Mouse (Mus musculus): ENCODE results near the gene Ccdc151.

Ccdc151 gene

GRCm38 (mm10) chr9:22002194-22003162, at the start of gene Ccdc151, which contains the start of gene Prkcsh:
Gene Ccdc151 (minus strand): TSS chr9:22002634.
Gene Prkcsh (plus strand): TSS chr9:22002806.
- peak; percentile 99 for DNase-seq

- DNase-seq: no peak
Measured at GRCm38 (mm10) chr9:22051958-22052254, 49.5 kb upstream of the Ccdc151 start, which contains the start of gene Elavl3. Gene Elavl3 (minus strand): TSS chr9:22052023.

- no peak for DNase-seq
Measured at GRCm38 (mm10) chr9:22051161-22051957, 48.9 kb upstream of the Ccdc151 start.

- DNase-seq: peak; percentile 88
Measured at GRCm38 (mm10) chr9:22050351-22050889, 48.0 kb upstream of the Ccdc151 start.

- no peak for DNase-seq
Measured at GRCm38 (mm10) chr9:22049721-22050270, 47.4 kb upstream of the Ccdc151 start.

GRCm38 (mm10) chr9:22049315-22049714, 46.9 kb upstream of the Ccdc151 start:
- no peak for DNase-seq

GRCm38 (mm10) chr9:22047329-22047728, 44.9 kb upstream of the Ccdc151 start:
- DNase-seq: no peak

- DNase-seq: no peak
Measured at GRCm38 (mm10) chr9:22041832-22042231, 39.4 kb upstream of the Ccdc151 start.

GRCm38 (mm10) chr9:22037826-22038225, 35.4 kb upstream of the Ccdc151 start:
- no peak for DNase-seq

- no peak for DNase-seq
Measured at GRCm38 (mm10) chr9:22035300-22036044, 33.0 kb upstream of the Ccdc151 start.

GRCm38 (mm10) chr9:22030386-22030785, 28.0 kb upstream of the Ccdc151 start:
- DNase-seq: no peak

GRCm38 (mm10) chr9:22028467-22028866, 26.0 kb upstream of the Ccdc151 start:
- DNase-seq: no peak

GRCm38 (mm10) chr9:22024592-22024991, 22.2 kb upstream of the Ccdc151 start:
- DNase-seq: peak; percentile 26

GRCm38 (mm10) chr9:22017208-22017825, 14.9 kb upstream of the Ccdc151 start:
- DNase-seq: no peak

- DNase-seq: no peak
Measured at GRCm38 (mm10) chr9:22016245-22016644, 13.8 kb upstream of the Ccdc151 start.

- DNase-seq: no peak
Measured at GRCm38 (mm10) chr9:22012731-22013130, 10.3 kb upstream of the Ccdc151 start.

- no peak for DNase-seq
Measured at GRCm38 (mm10) chr9:22011055-22011454, 8.6 kb upstream of the Ccdc151 start.

GRCm38 (mm10) chr9:22004546-22004945, 2.1 kb upstream of the Ccdc151 start:
- no peak for DNase-seq

GRCm38 (mm10) chr9:22003163-22003554, 725 bp upstream of the Ccdc151 start:
- peak; percentile 57 for DNase-seq

- no peak for DNase-seq
Measured at GRCm38 (mm10) chr9:22001633-22002032, 801 bp downstream of the Ccdc151 start.

- DNase-seq: no peak
Measured at GRCm38 (mm10) chr9:22000296-22000695, 2.1 kb downstream of the Ccdc151 start.
